Mouse (Mus musculus) testis, adult 2 months (tissue): ENCODE measurements at regions not wholly inside any gene's neighbourhood (a gene's known extent, or its start where the extent isn't known, plus 50 kb on each side); places are given as distances from the start of the nearest gene placed in this dataset.

Experiments
- CTCF ChIP-seq: fragments of 200-500 bp; IDR thresholded peaks from 2 replicates; pipeline ENCODE4 v1.5.1; 2012; ENCODE audit warnings: low read depth, mild to moderate bottlenecking, inconsistent platforms, low read length, moderate library complexity; ENCODE audit not compliant: control insufficient read depth, insufficient read depth, insufficient replicate concordance
- POLR2A ChIP-seq: fragments of 200-500 bp; IDR thresholded peaks from 2 replicates; pipeline ENCODE4 v1.6.1; 2012; ENCODE audit warnings: low read depth, mild to moderate bottlenecking, inconsistent platforms, low read length, moderate library complexity; ENCODE audit not compliant: control insufficient read depth

- no peak for TF ChIP-seq POLR2A
- TF ChIP-seq CTCF, result no peak
Observed at GRCm38 (mm10) chr3:144024216-144024615, 180.8 kb downstream of the Lmo4 start.
